Mouse (Mus musculus): ENCODE measurements at regions not wholly inside any gene's neighbourhood (a gene's known extent, or its start where the extent isn't known, plus 50 kb on each side); places are given as distances from the start of the nearest gene placed in this dataset.

GRCm38 (mm10) chr14:110276192-110276591 is 478.8 kb downstream of the Slitrk6 start:
- DNase-seq = no peak

- DNase-seq = no peak
Observed at GRCm38 (mm10) chr14:110271270-110271669, 483.7 kb downstream of the Slitrk6 start.

GRCm38 (mm10) chr14:110244466-110244865 is 510.5 kb downstream of the Slitrk6 start:
- DNase-seq = no peak

- DNase-seq = no peak
Observed at GRCm38 (mm10) chr14:110243549-110243948, 511.4 kb downstream of the Slitrk6 start.

GRCm38 (mm10) chr14:110238800-110239199 is 516.1 kb downstream of the Slitrk6 start:
- DNase-seq = no peak

DNA sequence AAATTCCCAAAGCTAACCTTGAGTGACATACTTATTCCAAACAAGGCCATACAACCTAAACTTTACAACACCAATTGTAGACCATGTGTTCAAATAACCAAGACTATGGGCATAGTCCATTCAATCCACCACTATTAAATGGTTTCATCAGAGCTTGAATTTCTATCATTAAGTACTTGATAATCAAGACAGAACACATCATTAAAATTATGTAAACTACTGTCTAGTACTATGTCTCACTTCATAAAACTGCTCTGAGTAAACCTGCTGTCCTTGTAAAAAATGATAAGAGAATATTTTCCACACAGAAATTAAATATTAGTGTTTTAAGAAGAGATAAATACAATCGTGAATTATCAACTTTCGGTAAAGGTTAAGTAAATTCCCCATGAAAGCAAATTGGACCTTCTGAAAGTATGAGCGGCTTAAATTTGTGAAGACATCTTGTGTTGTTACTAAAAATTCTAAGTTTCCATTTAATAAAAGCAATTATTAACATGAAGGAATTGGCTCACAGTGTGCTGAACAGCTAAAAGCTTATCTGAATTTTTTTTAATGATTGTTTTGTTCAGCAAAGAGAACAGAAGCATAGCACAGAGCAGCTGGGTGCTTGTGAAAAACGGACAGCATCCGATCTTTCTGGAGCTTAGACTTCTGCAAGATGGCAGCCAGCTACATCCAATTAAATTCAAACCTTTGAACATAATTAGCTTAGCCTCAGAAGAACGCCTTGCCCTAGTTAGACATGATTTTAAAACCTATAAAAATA is 530.1 kb downstream of the Slitrk6 start:
- no peak for DNase-seq

DNA sequence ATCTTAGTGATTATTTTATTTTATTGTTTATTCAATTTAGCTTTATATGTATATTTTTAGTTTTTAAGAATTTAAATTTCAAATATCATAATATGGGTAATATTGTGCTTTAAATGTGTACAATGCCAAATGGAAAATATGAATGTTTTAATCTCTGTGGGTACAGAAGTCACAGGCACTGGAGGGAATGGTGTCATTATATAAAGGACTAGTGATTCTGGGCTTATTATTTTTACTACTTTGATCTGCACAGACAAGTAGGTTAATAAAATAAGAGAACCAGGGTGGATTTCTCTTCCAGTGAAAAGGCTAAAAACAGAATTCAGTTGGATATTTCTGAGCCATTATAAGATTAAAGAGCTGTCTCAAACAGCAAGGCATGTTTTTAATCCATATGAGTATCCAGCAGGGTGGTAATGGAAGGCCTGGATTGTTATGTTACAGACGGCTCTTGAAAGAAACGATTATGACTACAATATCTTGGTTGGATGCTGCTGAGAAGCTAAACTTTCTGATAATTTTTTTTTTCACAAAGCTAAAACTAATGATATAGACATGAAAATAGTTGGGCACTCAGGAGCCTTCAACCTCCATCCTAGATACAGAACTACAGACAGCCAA is 563.9 kb downstream of the Slitrk6 start:
- DNase-seq = no peak

GRCm38 (mm10) chr14:110190471-110190870 is 564.5 kb downstream of the Slitrk6 start:
- no peak for DNase-seq

DNA sequence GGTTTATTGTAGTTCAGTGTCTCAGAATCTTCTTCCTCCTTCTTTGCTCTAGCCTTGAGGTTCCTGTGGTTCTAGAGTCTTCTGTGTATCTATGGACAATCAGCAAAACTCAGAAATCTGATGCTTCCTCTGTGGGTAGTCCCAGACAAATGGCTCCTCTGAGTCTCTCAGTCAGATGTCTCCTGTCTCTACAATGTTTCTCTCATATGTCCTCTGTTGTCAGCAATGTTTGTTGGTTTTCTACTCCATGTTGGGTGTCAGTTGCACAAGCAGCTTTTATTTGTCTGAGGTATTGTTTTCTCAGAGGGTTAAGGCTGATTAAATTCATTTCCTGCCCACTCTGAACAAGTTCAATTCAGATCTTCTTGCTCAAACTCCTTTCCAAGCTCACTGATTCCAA is 575.8 kb downstream of the Slitrk6 start:
- no peak for DNase-seq

DNA sequence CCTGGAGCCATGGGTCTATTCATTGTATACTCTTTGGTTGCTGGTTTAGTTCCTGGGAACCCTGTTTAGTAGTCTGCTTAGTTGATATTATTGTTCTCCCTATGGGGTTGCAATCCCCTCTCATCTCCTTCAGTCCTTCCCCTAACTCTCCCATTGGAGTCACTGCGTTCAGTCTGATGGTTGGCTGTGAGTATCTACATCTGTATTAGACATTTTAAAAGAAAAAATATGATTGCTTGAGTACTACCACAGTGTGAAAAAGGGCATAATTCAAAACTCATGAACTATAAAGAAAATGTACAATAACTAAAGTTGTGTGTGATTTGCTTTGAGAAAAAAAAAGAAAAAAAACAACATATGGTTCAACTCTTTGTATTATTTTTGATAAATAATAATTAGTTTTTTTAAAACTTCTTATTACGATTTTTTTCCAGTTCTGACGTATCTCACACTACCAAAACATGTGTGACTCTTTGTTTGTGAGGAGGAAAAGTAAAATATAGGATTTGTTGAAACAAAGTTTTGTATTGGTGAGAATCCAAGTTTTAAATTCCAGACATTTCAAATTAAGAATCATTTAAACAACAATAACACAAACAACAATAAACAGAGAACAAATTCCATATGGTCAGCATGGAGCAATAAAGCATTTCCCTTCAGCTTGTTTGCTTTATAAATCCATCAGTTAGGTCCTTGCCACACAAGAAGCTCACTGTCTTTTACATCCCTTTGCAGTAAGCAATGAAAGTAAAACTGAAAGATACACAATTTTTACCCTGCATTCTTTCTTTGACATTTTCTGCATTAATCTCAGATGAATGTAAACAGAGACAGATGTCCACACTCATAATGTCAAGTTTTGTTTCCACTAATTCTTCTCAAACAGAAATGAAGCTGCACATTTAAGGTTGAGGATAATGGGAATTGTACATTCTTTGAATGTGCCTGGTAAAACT is 583.5 kb downstream of the Slitrk6 start:
- no peak for DNase-seq

- DNase-seq = no peak
Observed at GRCm38 (mm10) chr14:110168632-110169031, 586.3 kb downstream of the Slitrk6 start.

GRCm38 (mm10) chr14:110128265-110128664 is 626.7 kb downstream of the Slitrk6 start:
- DNase-seq = no peak

- DNase-seq = no peak
Observed at GRCm38 (mm10) chr14:110125936-110126710, 628.8 kb downstream of the Slitrk6 start.

DNA sequence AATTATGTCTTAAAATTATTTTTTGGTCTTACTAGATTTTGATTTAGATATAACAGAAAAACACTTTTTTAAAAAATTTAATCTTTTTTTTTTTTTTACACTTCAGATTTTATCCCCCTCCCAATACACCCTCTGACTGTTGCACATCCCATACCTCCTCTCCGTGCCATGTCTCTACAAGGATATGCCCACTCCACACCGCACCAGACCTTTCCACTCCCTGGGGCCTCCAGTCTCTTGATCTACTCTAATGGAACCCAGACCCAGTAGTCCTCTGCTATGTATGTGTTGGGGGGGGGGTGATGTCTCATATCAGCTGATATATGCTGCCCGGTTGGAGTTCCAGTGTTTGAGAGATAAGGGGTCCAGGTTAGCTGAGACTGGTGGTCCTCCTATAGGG is 632.2 kb downstream of the Slitrk6 start:
- no peak for DNase-seq

DNA sequence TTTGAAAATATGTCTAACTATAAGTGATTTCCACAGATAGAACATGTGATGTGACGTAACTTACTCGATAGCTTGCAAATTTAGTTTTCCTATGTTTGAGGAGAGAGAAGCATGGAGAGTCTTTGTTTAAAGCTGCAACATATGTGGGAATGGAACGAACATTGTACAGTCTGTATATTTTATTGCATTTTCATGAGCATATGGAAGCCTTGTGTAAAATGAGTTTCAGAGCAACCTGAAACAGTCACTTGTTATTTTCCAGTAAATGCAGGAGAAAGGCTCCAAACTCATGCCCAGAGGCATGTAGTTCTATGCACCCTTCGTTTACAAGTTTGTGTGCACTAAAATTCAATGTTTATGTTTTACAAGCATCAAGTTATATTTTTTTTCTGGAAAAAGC is 639.4 kb downstream of the Slitrk6 start:
- DNase-seq = no peak

GRCm38 (mm10) chr14:110100852-110101251 is 654.1 kb downstream of the Slitrk6 start:
- no peak for DNase-seq

DNA sequence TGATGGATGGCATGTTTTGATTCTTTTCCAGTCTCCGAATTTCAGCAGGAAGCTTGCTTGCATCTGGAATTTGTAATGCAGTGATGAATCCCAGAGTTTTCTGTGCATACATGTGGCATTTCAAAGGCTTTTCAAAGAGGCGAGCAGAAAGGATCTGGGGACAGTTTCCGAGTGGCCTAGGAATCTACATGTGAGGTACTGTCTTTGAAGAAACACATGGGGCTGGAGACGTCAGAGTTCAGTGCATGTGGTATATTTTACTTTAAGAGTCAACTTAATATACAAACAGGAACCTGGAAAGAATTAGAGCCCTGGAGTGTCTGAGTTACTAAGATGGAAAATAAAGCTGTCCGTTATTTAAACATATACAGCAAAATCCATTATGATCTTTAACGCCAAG is 676.6 kb downstream of the Slitrk6 start:
- DNase-seq = no peak

DNA sequence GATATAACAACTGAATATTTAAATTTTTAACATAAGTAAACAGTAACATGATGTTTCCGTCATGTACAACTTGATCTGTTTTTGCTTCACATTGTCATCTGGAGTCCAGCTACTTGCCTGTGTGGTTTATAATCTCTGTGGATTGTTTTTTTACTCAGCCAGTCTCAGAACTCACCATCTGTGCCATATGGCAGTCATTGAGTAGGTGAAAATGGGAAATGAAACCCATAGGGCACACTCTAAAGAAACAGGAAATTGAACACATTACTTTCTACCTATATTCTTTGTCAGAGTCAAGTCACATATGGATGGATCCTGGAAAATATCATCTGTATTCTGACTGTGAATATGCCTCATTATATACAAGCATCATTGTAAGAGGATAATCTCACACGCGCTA is 707.2 kb downstream of the Slitrk6 start:
- no peak for DNase-seq

- no peak for DNase-seq
Observed at GRCm38 (mm10) chr14:110043211-110043610, 711.7 kb downstream of the Slitrk6 start.

DNA sequence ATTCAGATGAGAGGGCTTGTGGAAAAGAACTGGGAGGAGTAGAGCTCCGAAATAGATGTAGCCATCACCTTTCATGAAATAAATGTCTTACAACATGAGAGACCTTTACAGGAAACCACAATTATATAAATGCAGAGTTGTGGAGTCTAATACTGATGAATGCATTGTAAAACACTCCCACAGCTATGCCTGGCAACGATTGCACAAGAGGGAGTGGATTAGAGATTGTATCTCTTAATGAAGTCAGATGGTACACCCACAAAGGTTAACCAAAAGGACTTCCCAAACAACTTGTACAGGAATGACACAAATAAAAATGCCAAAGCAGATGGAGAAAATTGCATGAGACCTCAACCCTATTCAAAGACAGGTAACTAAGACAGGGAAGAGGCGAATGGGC is 733.1 kb downstream of the Slitrk6 start:
- DNase-seq = no peak

DNA sequence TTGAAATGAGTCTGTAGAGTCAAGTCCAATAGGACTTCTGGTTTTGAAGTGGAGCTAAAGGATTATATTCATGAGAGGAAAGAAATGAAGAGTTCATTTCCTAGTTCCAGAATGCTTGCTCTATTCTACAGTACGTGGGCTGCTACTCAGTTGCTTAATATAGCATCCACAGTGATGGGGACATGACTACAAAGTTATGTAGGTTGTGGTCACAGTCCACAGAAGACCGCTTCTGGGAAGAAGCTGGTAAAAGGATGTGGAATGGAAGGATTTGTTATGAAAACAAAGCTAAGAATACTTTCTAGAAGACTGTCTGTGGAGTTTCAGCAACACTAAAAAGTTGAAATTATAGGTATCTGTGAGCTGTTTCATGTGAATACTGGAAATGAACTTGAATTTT is 739.8 kb downstream of the Slitrk6 start:
- DNase-seq = no peak

DNA sequence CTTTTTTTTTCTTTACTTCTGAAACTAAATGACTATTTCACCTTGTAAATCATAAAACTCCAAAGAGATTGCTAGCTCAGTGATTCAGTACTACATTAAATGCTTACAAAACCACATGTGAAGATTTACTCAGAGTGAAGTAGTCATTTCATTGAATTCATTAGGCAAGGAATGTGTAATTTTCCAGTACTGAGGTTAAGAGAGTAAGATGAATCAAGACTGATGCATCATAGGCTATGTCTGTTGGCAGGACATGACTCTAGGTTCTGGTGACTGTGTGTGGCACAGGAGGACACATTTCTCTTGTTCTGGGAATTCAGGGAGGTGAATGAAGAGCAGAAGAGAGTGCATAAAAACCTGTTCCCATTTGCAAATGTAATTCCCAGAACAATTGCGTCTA is 741.7 kb downstream of the Slitrk6 start:
- no peak for DNase-seq

DNA sequence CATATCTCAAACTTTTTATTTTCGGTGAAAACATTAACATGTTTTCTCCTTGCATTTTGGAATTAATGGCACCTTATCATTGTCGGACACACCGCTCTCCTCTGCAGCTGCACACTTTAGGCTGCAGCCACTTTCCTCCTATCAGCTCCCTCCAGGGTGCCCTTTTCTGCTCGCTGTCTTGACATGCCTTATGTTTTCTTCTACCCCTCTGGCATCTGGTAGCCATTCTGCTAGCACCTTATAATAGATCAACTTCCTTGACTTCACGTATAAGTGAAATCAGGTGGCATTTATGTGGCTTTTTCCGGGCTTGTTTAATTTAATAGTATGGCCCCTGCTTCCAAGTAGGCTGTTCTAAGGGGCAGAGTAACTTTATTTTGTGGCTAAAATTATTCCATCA is 747.8 kb downstream of the Slitrk6 start:
- no peak for DNase-seq
